Mouse (Mus musculus) splenic B cell, adult 2 months (primary cell): Measurements from ENCODE around the gene Ppara.

Experiments
- DNase-seq: peaks from one replicate; pipeline ENCODE4 v3.0.0-alpha.2; 2011; ENCODE audit warnings: low read depth, low spot score
- H3K27me3 ChIP-seq: 2 replicates; pipeline ENCODE4 v1.6.1; 2012; ENCODE audit warnings: mild to moderate bottlenecking, low read length, moderate library complexity, mixed read lengths; ENCODE audit not compliant: control insufficient read depth, poor library complexity, insufficient read depth, severe bottlenecking
- H3K36me3 ChIP-seq: 2 replicates; pipeline ENCODE4 v1.6.1; 2012; ENCODE audit warnings: mild to moderate bottlenecking, low read length, moderate library complexity, mixed read lengths; ENCODE audit not compliant: control insufficient read depth, poor library complexity, insufficient read depth, severe bottlenecking

Ppara gene

GRCm38 (mm10) chr15:85807404-85807803 is 72.6 kb downstream of the Ppara start:
- no peaks in the 10 kb centered on the region for H3K27me3 ChIP-seq
- H3K36me3 ChIP-seq: no peaks in the 10 kb centered on the region; the same call in 1 of the 2 replicates
- no peak for DNase-seq

GRCm38 (mm10) chr15:85808031-85808430 is 73.2 kb downstream of the Ppara start:
- Histone ChIP-seq H3K27me3 (no peaks in the 10 kb centered on the region), H3K36me3 (no peaks in the 10 kb centered on the region; the same call in 1 of the 2 replicates)
- DNase-seq: no peak

DNA sequence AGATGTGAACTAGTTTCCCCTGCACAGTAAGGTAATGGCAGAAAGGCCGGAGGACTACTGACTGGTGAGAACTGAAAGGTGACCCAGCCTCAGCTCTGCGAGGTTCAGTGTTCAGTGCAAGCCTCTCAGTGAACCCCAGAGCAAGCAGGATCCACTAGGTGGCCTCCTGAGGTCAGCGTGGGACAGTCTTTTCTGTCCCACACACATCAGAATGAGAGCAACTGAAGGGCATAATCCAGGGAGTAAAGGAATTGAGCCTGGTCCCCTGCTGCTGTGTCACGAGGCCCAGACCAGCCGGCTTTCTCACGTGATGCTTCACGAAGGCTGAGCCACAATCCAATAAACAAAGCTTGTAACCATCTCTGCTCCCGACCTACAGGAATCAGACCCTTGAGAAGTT is 73.7 kb downstream of the Ppara start:
- DNase-seq: no peak
- no peaks in the 10 kb centered on the region for H3K27me3 ChIP-seq
- H3K36me3 ChIP-seq: no peaks in the 10 kb centered on the region; the same call in 1 of the 2 replicates

DNA sequence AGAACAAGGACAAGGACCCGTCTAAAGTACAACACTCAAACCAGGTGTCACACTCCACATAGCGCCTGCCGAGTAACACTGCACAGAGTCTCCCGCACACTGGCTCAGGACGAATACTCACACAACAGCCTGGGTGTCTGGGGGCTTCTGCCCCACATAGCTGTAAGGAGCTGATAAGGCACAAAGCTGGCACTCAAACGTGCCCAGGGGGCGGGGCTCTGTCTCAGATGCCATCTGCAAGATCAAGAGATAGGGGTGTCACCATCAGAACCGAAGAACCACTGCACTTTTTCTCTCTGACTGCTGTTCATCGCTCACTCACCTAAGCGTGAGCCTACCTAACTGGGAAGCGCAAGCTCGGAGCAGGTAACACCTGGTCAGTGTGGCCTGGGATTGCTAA is 74.3 kb downstream of the Ppara start:
- DNase-seq: no peak
- Histone ChIP-seq H3K27me3 (no peaks in the 10 kb centered on the region), H3K36me3 (no peaks in the 10 kb centered on the region; the same call in 1 of the 2 replicates)

- H3K27me3 ChIP-seq: no peaks in the 10 kb centered on the region; the same call in 1 of the 2 replicates
- H3K36me3 ChIP-seq: no peaks in the 10 kb centered on the region; the same call in 1 of the 2 replicates
- DNase-seq: no peak
These were observed 75.7 kb downstream of the Ppara start for GRCm38 (mm10) chr15:85810462-85810805.

GRCm38 (mm10) chr15:85810806-85811521 is 76.2 kb downstream of the Ppara start:
- Histone ChIP-seq H3K27me3 (no peaks in the 10 kb centered on the region; the same call in 1 of the 2 replicates), H3K36me3 (no peaks in the 10 kb centered on the region; the same call in 1 of the 2 replicates)
- DNase-seq: peak; percentile 79

GRCm38 (mm10) chr15:85811535-85812277 is 76.9 kb downstream of the Ppara start, which contains the start of gene Cdpf1:
Gene Cdpf1, minus strand, starts transcription at chr15:85811697.
- no peaks in the 10 kb centered on the region; the same call in 1 of the 2 replicates for H3K36me3 ChIP-seq
- no peaks in the 10 kb centered on the region; the same call in 1 of the 2 replicates for H3K27me3 ChIP-seq
- DNase-seq: peak; percentile 98

DNA sequence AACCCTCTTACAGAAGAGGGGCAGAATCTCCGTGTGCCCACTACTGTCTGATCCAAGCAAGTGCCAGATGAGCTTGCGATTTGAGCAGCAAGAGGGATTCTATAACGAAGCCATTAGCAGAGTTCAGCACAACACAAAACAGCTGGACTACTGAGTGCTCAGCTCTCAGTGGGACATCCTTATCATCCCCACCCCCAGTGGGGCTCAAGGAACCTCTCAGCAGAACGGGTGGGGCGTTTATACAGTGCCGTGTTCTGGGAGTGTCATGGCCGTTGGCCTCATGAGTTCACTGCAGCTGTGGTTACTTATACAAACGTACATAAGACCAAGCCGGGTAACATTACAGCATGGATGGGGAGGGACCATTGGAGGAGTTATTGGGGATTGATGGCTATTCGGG is 78.6 kb downstream of the Ppara start:
- H3K27me3 ChIP-seq: no peaks in the 10 kb centered on the region; the same call in 1 of the 2 replicates
- DNase-seq: no peak
- H3K36me3 ChIP-seq: no peaks in the 10 kb centered on the region

- DNase-seq: no peak
- H3K27me3 ChIP-seq: no peaks in the 10 kb centered on the region
- H3K36me3 ChIP-seq: no peaks in the 10 kb centered on the region
These were observed 86.6 kb downstream of the Ppara start, which contains the start of gene Pkdrej for GRCm38 (mm10) chr15:85821203-85822010. Gene Pkdrej, minus strand, starts transcription at chr15:85821734.

GRCm38 (mm10) chr15:85822011-85822359 is 87.2 kb downstream of the Ppara start:
- H3K27me3 ChIP-seq: no peaks in the 10 kb centered on the region
- no peak for DNase-seq
- H3K36me3 ChIP-seq: no peaks in the 10 kb centered on the region

- Histone ChIP-seq H3K27me3 (no peaks in the 10 kb centered on the region), H3K36me3 (no peaks in the 10 kb centered on the region)
- DNase-seq: no peak
These were observed 91.9 kb downstream of the Ppara start for GRCm38 (mm10) chr15:85826676-85827075.

GRCm38 (mm10) chr15:85828071-85828470 is 93.3 kb downstream of the Ppara start:
- H3K27me3 ChIP-seq: no peaks in the 10 kb centered on the region
- DNase-seq: no peak
- H3K36me3 ChIP-seq: no peaks in the 10 kb centered on the region

DNA sequence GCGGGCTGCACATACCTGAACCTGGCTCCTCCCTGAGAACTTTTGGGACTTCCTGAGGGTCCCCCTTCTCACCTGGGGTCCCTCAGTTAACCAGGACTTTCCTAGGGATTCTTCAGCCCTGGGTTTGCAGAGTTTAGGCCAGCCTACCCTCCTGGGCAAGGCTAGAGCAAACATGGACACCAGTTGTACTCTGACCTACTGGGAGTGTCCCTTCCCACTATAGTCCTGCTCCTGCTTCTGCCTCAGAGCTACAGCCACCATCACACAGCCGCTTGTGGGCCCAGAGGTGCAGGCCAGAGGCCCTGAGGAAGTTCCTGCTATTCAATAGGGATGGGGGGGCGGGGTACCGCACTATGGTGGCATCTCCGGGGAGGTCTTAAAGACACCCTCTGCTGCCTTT is 94.7 kb downstream of the Ppara start:
- no peak for DNase-seq
- no peaks in the 10 kb centered on the region for H3K27me3 ChIP-seq
- no peaks in the 10 kb centered on the region for H3K36me3 ChIP-seq

DNA sequence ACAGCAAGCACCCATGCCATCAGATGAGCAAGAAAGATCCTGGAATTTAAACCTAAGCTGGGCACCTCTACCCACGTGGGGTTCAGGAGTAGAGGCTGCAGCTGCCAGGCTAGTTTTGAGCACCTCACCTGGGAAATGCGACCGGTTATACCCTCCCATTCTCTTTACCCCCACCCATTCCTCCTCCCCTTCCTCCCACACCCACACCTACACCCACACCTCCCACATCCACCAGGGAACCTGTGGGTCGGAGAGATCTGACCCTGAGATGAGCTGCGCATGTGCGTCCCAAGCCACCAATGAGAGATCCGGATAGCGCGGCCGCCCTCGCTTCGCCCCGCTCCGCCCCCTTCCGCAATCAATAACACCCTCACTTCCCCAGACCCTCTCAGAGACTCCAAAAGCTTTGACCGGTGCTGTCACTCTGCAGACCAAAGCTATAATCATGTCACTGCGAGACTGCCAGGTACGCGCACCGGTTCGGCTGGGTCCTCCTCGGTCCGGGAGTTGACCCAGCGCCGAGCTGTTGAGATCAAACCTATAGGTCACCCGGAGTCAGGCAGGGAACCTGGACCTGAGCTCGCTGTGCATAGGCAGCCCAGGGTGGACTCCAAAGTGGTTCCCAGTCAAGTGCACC is 97.3 kb downstream of the Ppara start, which contains the start of gene Ttc38:
Gene Ttc38 (plus strand): TSS at position 353 of the 637 bp plus-strand sequence.
- Histone ChIP-seq H3K36me3 (peaks cover 3% of the 10 kb centered on the region), H3K27me3 (no peaks in the 10 kb centered on the region)
- peak; percentile 88 for DNase-seq
